In genomic region chr4:129742232-129743009, GRCm38 (mm10) we compare ENCODE assay signal across 7 mouse cellular contexts. TPM values are rescaled to one million over a fixed set of nuclear protein-coding genes. Genes with fewer than 3 reads are reported as not detected.
DNase-seq lines count a peak whose midpoint lies in the region; ATAC-seq lines count a peak whose summit lies in the region.

Gene Khdrbs1, minus strand, starts transcription at chr4:129742303.

- H3K4me1 ChIP-seq in intestine, embryonic 16.5 days (ENCODE audit: control insufficient read depth, insufficient read depth, low read length), result peaks cover 15% of the 10 kb centered on the region; the same call in 1 of the 2 replicates
- peaks cover 17% of the 10 kb centered on the region for H3K4me1 ChIP-seq in midbrain, embryonic 11.5 days (ENCODE audit: control insufficient read depth, insufficient read depth, low read length)

- H3K9me3 ChIP-seq in intestine, embryonic 16.5 days (ENCODE audit: control insufficient read depth, low read length), result no peaks in the 10 kb centered on the region
- H3K9me3 ChIP-seq in midbrain, embryonic 11.5 days (ENCODE audit: control insufficient read depth, low read length), result no peaks in the 10 kb centered on the region

- H3K9ac ChIP-seq in intestine, embryonic 16.5 days (ENCODE audit: low read depth, low read length), result peak within 1 kb of the TSS; percentile 99
- H3K9ac ChIP-seq in midbrain, embryonic 11.5 days (ENCODE audit: low read length), result peak within 1 kb of the TSS; percentile 99

- intact Hi-C loops in left cerebral cortex, postnatal 36 days (cut with DNase I), result loop anchor here (5.0 kb wide), 1 partner anchor 40 kb away; no protein-coding TSS in a partner anchor

- H3K27ac ChIP-seq in intestine, embryonic 16.5 days (ENCODE audit: low read length), result peak within 1 kb of the TSS; percentile 99
- H3K27ac ChIP-seq in midbrain, embryonic 11.5 days (ENCODE audit: low read depth, low read length), result peak within 1 kb of the TSS; percentile 98

- WGBS in intestine, embryonic 16.5 days, result under 1% methylated on average over 72 of the region's 76 CpGs
- WGBS in midbrain, embryonic 11.5 days, result 1% methylated on average over 76 of the region's 76 CpGs

- no peaks in the 10 kb centered on the region for H3K36me3 ChIP-seq in intestine, embryonic 16.5 days (ENCODE audit: control insufficient read depth, insufficient read depth, low read length)
- no peaks in the 10 kb centered on the region for H3K36me3 ChIP-seq in midbrain, embryonic 11.5 days (ENCODE audit: control insufficient read depth, insufficient read depth, low read length)

- peak; percentile 95 for ATAC-seq in intestine, embryonic 16.5 days
- ATAC-seq in midbrain, embryonic 11.5 days (ENCODE audit: low FRiP score), result peak; percentile 93

- peak within 1 kb of the TSS; percentile 72 for H3K4me2 ChIP-seq in intestine, embryonic 16.5 days (ENCODE audit: low read depth, low read length)
- peak within 1 kb of the TSS; percentile 78 for H3K4me2 ChIP-seq in midbrain, embryonic 11.5 days

- H3K4me3 ChIP-seq in intestine, embryonic 16.5 days (ENCODE audit: low read length), result peak within 1 kb of the TSS; percentile 99
- peak within 1 kb of the TSS; percentile 100 for H3K4me3 ChIP-seq in midbrain, embryonic 11.5 days (ENCODE audit: low read depth, low read length)

- H3K27me3 ChIP-seq in intestine, embryonic 16.5 days (replicated peaks; ENCODE audit: control insufficient read depth, insufficient read depth, low read length), result no peaks in the 10 kb centered on the region
- no peaks in the 10 kb centered on the region for H3K27me3 ChIP-seq in midbrain, embryonic 11.5 days (ENCODE audit: control insufficient read depth, insufficient read depth, low read length)

- peak; percentile 94 for DNase-seq in adrenal gland, adult 8-10 months
- peak; percentile 99 for DNase-seq in embryo, embryonic 9.5 days (ENCODE audit: extremely low spot score)
- DNase-seq in gastrocnemius, postnatal 4 days (ENCODE audit: low spot score in 2 of 2), result peak; percentile 98
- DNase-seq in left cerebral cortex, postnatal 36 days (ENCODE audit: low spot score in 2 of 2), result peak; percentile 94 to 97
- peak; percentile 99 for DNase-seq in midbrain, embryonic 11.5 days (ENCODE audit: low spot score, missing footprints)
- DNase-seq in skeletal muscle tissue, adult 2 months (ENCODE audit: low read depth, low spot score), result peak; percentile 99

RNA-seq across cellular contexts. Expression of gene Khdrbs1, which starts in this region (rescaled TPM):
- 10 to 100 TPM; 70.1 to 80.2 (median 76.4) TPM for total RNA-seq in adrenal gland, adult 8-10 months (2022)
- 10 to 100 TPM; 75.8 to 77.4 TPM for total RNA-seq in gastrocnemius, postnatal 4 days (2021)
- polyA plus RNA-seq in intestine, embryonic 16.5 days (2015; fragmentation: Nextera tagmentation; extraction: Ambion mirVana), result 62.2 and 62.6 TPM in 2 replicates
- total RNA-seq in left cerebral cortex, postnatal 36 days (2021), result 10 to 100 TPM; 85.2 to 94.1 TPM
- polyA plus RNA-seq in midbrain, embryonic 11.5 days (2014; fragmentation: Nextera tagmentation; extraction: Ambion mirVana), result 189 and 190 TPM in 2 replicates

Comparison
In these comparisons a context has a peak if more than half of its experiments do, and no peak if none do; other contexts are left out.
1. Peak in every context shown above with its lines: DNase-seq, ATAC-seq, H3K4me3 ChIP-seq and H3K27ac ChIP-seq.